Mouse (Mus musculus): ENCODE results near the gene Lhfpl4. TPM values are rescaled to one million over a fixed set of nuclear protein-coding genes. Genes with fewer than 3 reads are reported as not detected.

The Lhfpl4 gene
- 0.69 and 0.83 TPM in 2 replicates for polyA plus RNA-seq (2012; rRNA removed)

DNA sequence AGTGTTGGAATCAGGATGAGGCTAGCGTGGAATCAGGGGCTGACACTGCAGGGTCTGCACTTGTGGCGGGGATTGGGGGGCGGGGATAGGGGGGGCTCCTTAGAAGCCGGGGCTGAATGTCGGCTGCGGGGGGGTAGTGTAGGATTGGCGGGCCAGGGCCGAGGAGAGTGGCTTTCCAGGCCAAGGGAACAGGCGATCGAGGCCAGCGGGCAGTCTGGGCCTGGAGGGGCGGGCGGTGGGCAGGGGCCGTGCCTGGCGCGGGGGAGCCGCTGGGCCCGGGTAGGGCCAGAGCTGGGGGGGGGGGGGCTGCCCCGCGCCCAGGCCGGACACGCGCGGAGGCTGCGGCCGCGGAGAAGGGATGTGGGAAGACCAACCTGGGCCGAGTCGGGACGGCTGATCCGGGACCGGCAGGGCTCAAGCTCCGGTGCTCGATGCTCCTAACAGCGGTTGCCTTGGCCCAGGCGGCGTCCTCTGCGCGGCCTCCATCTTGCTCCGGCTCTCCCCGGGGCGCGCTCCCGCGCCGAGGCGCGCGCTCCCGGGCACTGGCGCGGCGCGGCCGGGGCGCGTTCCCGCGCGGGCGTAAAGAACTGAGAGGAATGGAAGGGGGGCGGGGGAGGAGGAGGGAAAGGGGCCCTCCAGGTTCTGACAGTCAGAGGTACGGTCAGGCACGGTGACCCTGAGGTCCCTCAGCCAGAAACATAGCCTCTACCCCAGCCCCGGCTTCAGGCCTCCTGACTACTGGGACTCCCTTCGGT lies at the start of gene Lhfpl4:
Gene Lhfpl4 (minus strand): TSS at position 544 of the 755 bp plus-strand sequence.

DNA sequence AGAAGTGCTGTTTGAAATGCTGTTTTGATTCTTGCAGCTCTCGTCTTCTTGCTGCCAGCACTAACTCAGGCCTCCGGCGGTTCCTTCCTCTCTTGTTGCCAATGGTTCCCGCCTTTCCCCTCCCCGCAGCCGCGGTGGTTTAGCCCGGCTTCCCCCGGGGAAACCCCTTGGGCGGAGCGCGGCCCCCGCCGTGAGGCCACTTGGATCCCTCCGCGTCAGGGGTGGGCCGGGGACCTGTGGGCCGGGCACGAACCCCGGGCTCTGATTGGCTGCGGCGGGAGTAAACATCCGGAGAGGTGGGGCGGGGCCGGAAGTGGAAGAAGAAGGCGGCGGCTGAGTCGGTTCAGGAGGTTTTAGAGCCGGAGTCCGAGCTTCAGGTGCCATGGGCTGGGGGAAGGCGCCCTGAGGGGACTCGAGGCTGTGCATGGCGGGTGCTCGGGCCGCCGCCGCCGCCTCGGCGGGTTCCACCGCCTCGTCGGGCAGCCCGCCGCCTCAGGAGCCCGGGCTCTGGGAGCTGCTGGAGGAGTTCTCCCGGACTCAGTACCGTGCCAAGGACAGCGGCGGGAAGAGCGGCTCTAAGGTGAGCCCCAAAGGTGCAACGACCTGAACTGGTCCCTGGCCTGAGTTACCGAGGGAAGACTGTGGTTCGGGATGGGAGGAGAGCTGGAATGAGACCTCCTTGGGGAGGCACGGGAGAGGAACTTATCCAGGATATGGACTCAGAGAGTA lies 42.5 kb upstream of the Lhfpl4 start, which contains the start of gene Mtmr14:
Gene Mtmr14 (plus strand): TSS at position 302 of the 729 bp plus-strand sequence.

Other genes starting within 250 kb of the Lhfpl4 start
- 2.5 and 2.8 TPM in 2 replicates for gene Srgap3, start 248.1 kb downstream of the Lhfpl4 start, polyA plus RNA-seq (2012; rRNA removed)
- 5.5 and 6.9 TPM in 2 replicates for gene Thumpd3, start 149.2 kb downstream of the Lhfpl4 start, polyA plus RNA-seq (2012; rRNA removed)
- 37.6 and 53.3 TPM in 2 replicates for gene Setd5, start 118.0 kb downstream of the Lhfpl4 start, polyA plus RNA-seq (2012; rRNA removed)
- 49.7 and 54.9 TPM in 2 replicates for gene Mtmr14, start 42.5 kb upstream of the Lhfpl4 start, polyA plus RNA-seq (2012; rRNA removed)
- gene Cpne9, start 86.9 kb upstream of the Lhfpl4 start, polyA plus RNA-seq (2012; rRNA removed): not detected in 2 replicates
- 18.4 and 20.7 TPM in 2 replicates for gene Brpf1, start 111.8 kb upstream of the Lhfpl4 start, polyA plus RNA-seq (2012; rRNA removed)
- 15.0 and 17.0 TPM in 2 replicates for gene Ogg1, start 131.6 kb upstream of the Lhfpl4 start, polyA plus RNA-seq (2012; rRNA removed)
- 51.0 and 52.5 TPM in 2 replicates for gene Camk1, start 148.6 kb upstream of the Lhfpl4 start, polyA plus RNA-seq (2012; rRNA removed)
- gene Tada3, start 182.5 kb upstream of the Lhfpl4 start, polyA plus RNA-seq (2012; rRNA removed): 27.3 and 28.2 TPM in 2 replicates
- gene Arpc4, start 182.7 kb upstream of the Lhfpl4 start, polyA plus RNA-seq (2012; rRNA removed): 93.9 and 95.9 TPM in 2 replicates
- gene Ttll3, start 193.9 kb upstream of the Lhfpl4 start, polyA plus RNA-seq (2012; rRNA removed): 13.7 and 17.6 TPM in 2 replicates
- gene Rpusd3, start 224.0 kb upstream of the Lhfpl4 start, polyA plus RNA-seq (2012; rRNA removed): 60.5 and 82.9 TPM in 2 replicates
- gene Cidec, start 240.4 kb upstream of the Lhfpl4 start, polyA plus RNA-seq (2012; rRNA removed): 36.2 and 51.7 TPM in 2 replicates
- gene Jagn1, start 247.2 kb upstream of the Lhfpl4 start, polyA plus RNA-seq (2012; rRNA removed): 40.7 and 52.2 TPM in 2 replicates

Data from colon, adult 2 months (tissue).